Mouse (Mus musculus) MEL (cell line): ENCODE data around the gene Dgkb.

ENCODE experiments used
- GABPA ChIP-seq: IDR thresholded peaks from 2 replicates; pipeline ENCODE4 v1.6.1; 2012; ENCODE audit warnings: low read depth, mild to moderate bottlenecking, inconsistent platforms, low read length, improper control_type of control experiment, moderate library complexity
- MEF2A ChIP-seq: IDR thresholded peaks from 2 replicates; pipeline ENCODE4 v1.6.1; 2014; ENCODE audit warnings: low read depth, mild to moderate bottlenecking, inconsistent platforms, low read length, improper control_type of control experiment; ENCODE audit not compliant: poor library complexity, insufficient replicate concordance, severe bottlenecking; ENCODE audit errors: extremely low read depth
- POLR2A ChIP-seq, 2 experiments: IDR thresholded peaks; 2 replicates each; pipeline ENCODE4 v1.6.1; 2011 to 2012; ENCODE audit warnings: low read length in 2 of 2, mild to moderate bottlenecking in 2 of 2, control low read depth in 1 of 2, improper control_type of control experiment in 1 of 2, low read depth in 1 of 2, moderate library complexity in 1 of 2; ENCODE audit not compliant: control insufficient read depth in 1 of 2, insufficient read depth in 1 of 2, poor library complexity in 1 of 2
- RAD21 ChIP-seq: IDR thresholded peaks from 2 replicates; pipeline ENCODE4 v1.6.1; 2011; ENCODE audit warnings: mild to moderate bottlenecking, low read depth, low read length, improper control_type of control experiment
- TAL1 ChIP-seq: IDR thresholded peaks from 2 replicates; pipeline ENCODE4 v1.6.1; 2012; ENCODE audit warnings: mild to moderate bottlenecking, inconsistent platforms, low read length, moderate library complexity, mixed read lengths
- TBP ChIP-seq: IDR thresholded peaks from 2 replicates; pipeline ENCODE4 v1.8.0; 2011; ENCODE audit warnings: low read depth, low read length, improper control_type of control experiment

- TF ChIP-seq TBP: no peak
- no peak for TF ChIP-seq GABPA
- TF ChIP-seq TAL1: no peak
- no peak for TF ChIP-seq MEF2A
- TF ChIP-seq POLR2A (IDR thresholded peaks at IDR 0.05; ENCODE audit: control insufficient read depth in 1 of 2, insufficient read depth in 1 of 2, low read depth in 1 of 2, low read length in 2 of 2, poor library complexity in 1 of 2): no peak
- peak; percentile 44 for TF ChIP-seq RAD21
Observed at GRCm38 (mm10) chr12:38342657-38343056, 525.1 kb downstream of the Dgkb start.
